23 mouse cellular contexts compared by ENCODE assay signal in genomic region chr5:148715218-148715991, GRCm38 (mm10).
DNase-seq lines count a peak whose midpoint lies in the region; ATAC-seq and TF ChIP-seq lines count a peak whose summit lies in the region.
"Had no signal": no experiment of that assay in that cellular context is flagged by ENCODE, and none has a peak within 500 bp of the region (broad histone marks: within the 10 kb centered on the region; RNA-seq: fewer than 3 reads in every experiment).

No protein-coding gene starts in this region.

- TF ChIP-seq EP300 in liver, postnatal 0 days (IDR thresholded peaks at IDR 0.05; ENCODE audit: low read depth): no peak
- no peak for TF ChIP-seq EP300 in stomach, postnatal 0 days (optimal IDR thresholded peaks at IDR 0.05)

- 0 out of 2 replicates have a peak, but pooled peaks cover 3% of the 10 kb centered on the region for H3K36me3 ChIP-seq in liver, embryonic 12.5 days
- no peaks in the 10 kb centered on the region for H3K36me3 ChIP-seq in liver, postnatal 0 days (replicated peaks; ENCODE audit: insufficient read depth, low read length)
- no peaks in the 10 kb centered on the region for H3K36me3 ChIP-seq in liver, embryonic 13.5 days
- H3K36me3 ChIP-seq in stomach, postnatal 0 days (ENCODE audit: control insufficient read depth, insufficient read depth, low read length): no peaks in the 10 kb centered on the region
- H3K36me3 ChIP-seq in kidney, adult 2 months (ENCODE audit: control insufficient read depth, insufficient read depth, low read length): no peaks in the 10 kb centered on the region
- H3K36me3 ChIP-seq: embryonic facial prominence, embryonic 10.5 days; hindbrain, embryonic 10.5 days; limb, embryonic 12.5 days; midbrain, embryonic 10.5 days; neural tube, embryonic 15.5 days had no signal

- H3K27me3 ChIP-seq in liver, embryonic 12.5 days (replicated peaks): no peaks in the 10 kb centered on the region
- no peaks in the 10 kb centered on the region for H3K27me3 ChIP-seq in liver, postnatal 0 days (ENCODE audit: insufficient read depth, low read length)
- H3K27me3 ChIP-seq in liver, embryonic 13.5 days: no peaks in the 10 kb centered on the region
- no peaks in the 10 kb centered on the region for H3K27me3 ChIP-seq in stomach, postnatal 0 days (ENCODE audit: control insufficient read depth, insufficient read depth, low read length)
- no peaks in the 10 kb centered on the region for H3K27me3 ChIP-seq in kidney, adult 2 months (replicated peaks; ENCODE audit: control insufficient read depth, insufficient read depth, low read length)
- H3K27me3 ChIP-seq: limb, embryonic 12.5 days; neural tube, embryonic 15.5 days had no signal

- H3K9ac ChIP-seq in liver, embryonic 12.5 days: no peak overlapping the region
- H3K9ac ChIP-seq in liver, postnatal 0 days (replicated peaks): no peak overlapping the region
- H3K9ac ChIP-seq in liver, embryonic 13.5 days: no peak overlapping the region
- no peak overlapping the region for H3K9ac ChIP-seq in stomach, postnatal 0 days (ENCODE audit: low read length)
- H3K9ac ChIP-seq: limb, embryonic 12.5 days; neural tube, embryonic 15.5 days had no signal

- no peak for TF ChIP-seq POLR2A in kidney, adult 2 months (IDR thresholded peaks at IDR 0.05; ENCODE audit: low read depth, low read length)

- TF ChIP-seq CTCF in liver, postnatal 0 days (IDR thresholded peaks at IDR 0.05; ENCODE audit: low read depth): no peak
- TF ChIP-seq CTCF in stomach, postnatal 0 days (IDR thresholded peaks at IDR 0.05; ENCODE audit: low read depth): no peak
- TF ChIP-seq CTCF in kidney, adult 2 months (conservative IDR thresholded peaks at IDR 0.05; ENCODE audit: insufficient read depth, insufficient read length, low read depth, low read length): no peak

- 0 out of 2 replicates have a peak overlapping the region, but pooled peaks have one; percentile 1 for H3K27ac ChIP-seq in liver, embryonic 12.5 days
- H3K27ac ChIP-seq in liver, postnatal 0 days (ENCODE audit: low read depth): no peak overlapping the region
- H3K27ac ChIP-seq in liver, embryonic 13.5 days: no peak overlapping the region
- H3K27ac ChIP-seq in stomach, postnatal 0 days (replicated peaks): no peak overlapping the region
- H3K27ac ChIP-seq in kidney, adult 2 months (ENCODE audit: insufficient read depth, low read depth, low read length): no peak overlapping the region
- H3K27ac ChIP-seq: embryonic facial prominence, embryonic 10.5 days; hindbrain, embryonic 10.5 days; hindbrain, postnatal 0 days; limb, embryonic 12.5 days; midbrain, embryonic 10.5 days; neural tube, embryonic 15.5 days had no signal

- peaks cover 37% of the 10 kb centered on the region for H3K4me1 ChIP-seq in liver, embryonic 12.5 days
- no peaks in the 10 kb centered on the region; the same call in 1 of the 2 replicates for H3K4me1 ChIP-seq in liver, postnatal 0 days (ENCODE audit: insufficient read depth)
- H3K4me1 ChIP-seq in liver, embryonic 13.5 days (replicated peaks): peaks cover 28% of the 10 kb centered on the region
- no peaks in the 10 kb centered on the region for H3K4me1 ChIP-seq in stomach, postnatal 0 days (replicated peaks; ENCODE audit: control insufficient read depth, insufficient read depth)
- no peaks in the 10 kb centered on the region for H3K4me1 ChIP-seq in kidney, adult 2 months (ENCODE audit: control insufficient read depth, insufficient read depth, low read length)
- H3K4me1 ChIP-seq: hindbrain, embryonic 10.5 days; neural tube, embryonic 15.5 days had no signal

- ATAC-seq in liver, embryonic 12.5 days: 0 out of 2 replicates have a peak, but pooled peaks have one; percentile 36
- ATAC-seq in liver, postnatal 0 days: no peak
- peak; percentile 54 for ATAC-seq in liver, embryonic 13.5 days (ENCODE audit: low read depth)
- ATAC-seq in stomach, postnatal 0 days (ENCODE audit: low FRiP score, low TSS enrichment): peak; percentile 72
- ATAC-seq: forebrain, embryonic 16.5 days; hindbrain, postnatal 0 days had no signal

- no peak overlapping the region for H3K4me3 ChIP-seq in liver, embryonic 12.5 days
- H3K4me3 ChIP-seq in liver, postnatal 0 days (ENCODE audit: low read depth, low read length): no peak overlapping the region
- no peak overlapping the region for H3K4me3 ChIP-seq in liver, embryonic 13.5 days (replicated peaks)
- no peak overlapping the region for H3K4me3 ChIP-seq in stomach, postnatal 0 days (ENCODE audit: low read depth, low read length)
- no peak overlapping the region for H3K4me3 ChIP-seq in kidney, adult 2 months (ENCODE audit: insufficient read depth, low read depth, low read length)
- H3K4me3 ChIP-seq: embryonic facial prominence, embryonic 10.5 days; hindbrain, embryonic 10.5 days; limb, embryonic 12.5 days; midbrain, embryonic 10.5 days; neural tube, embryonic 15.5 days had no signal

- peaks cover 13% of the 10 kb centered on the region for H3K9me3 ChIP-seq in liver, embryonic 12.5 days (replicated peaks)
- H3K9me3 ChIP-seq in liver, postnatal 0 days (ENCODE audit: low read length): peaks cover 5% of the 10 kb centered on the region; the same call in 1 of the 2 replicates
- peaks cover 11% of the 10 kb centered on the region for H3K9me3 ChIP-seq in liver, embryonic 13.5 days (replicated peaks)
- no peaks in the 10 kb centered on the region for H3K9me3 ChIP-seq in stomach, postnatal 0 days (ENCODE audit: control insufficient read depth, low read length)
- H3K9me3 ChIP-seq: neural tube, embryonic 15.5 days had no signal

- DNase-seq in liver, postnatal 0 days: no peak
- peak; percentile 52 for DNase-seq in induced T-regulatory cell, adult 2 months (ENCODE audit: low read depth)
- DNase-seq in liver, embryonic 13.5 days: no peak
- DNase-seq in stomach, postnatal 0 days (ENCODE audit: low spot score): peak; percentile 56
- DNase-seq in kidney, adult 2 months: no peak
- DNase-seq in ovary, postnatal 14 days (ENCODE audit: low spot score): no peak
- DNase-seq: adrenal gland, postnatal 36 days; cerebellum, adult 11 months; cerebellum, adult 9-11 months; gastrocnemius, postnatal 14 days; heart, adult 11 months; kidney, adult 9 months; kidney, postnatal 14 days; lung, adult 18-20 months had no signal

- 0 out of 2 replicates have a peak overlapping the region, but pooled peaks have one; percentile 6 for H3K4me2 ChIP-seq in liver, embryonic 12.5 days
- no peak overlapping the region; the same call in 1 of the 2 replicates for H3K4me2 ChIP-seq in liver, postnatal 0 days (ENCODE audit: low read depth, low read length)
- H3K4me2 ChIP-seq in liver, embryonic 13.5 days: no peak overlapping the region
- H3K4me2 ChIP-seq in stomach, postnatal 0 days (replicated peaks; ENCODE audit: low read depth): no peak overlapping the region
- H3K4me2 ChIP-seq: heart, embryonic 11.5 days; limb, embryonic 12.5 days; neural tube, embryonic 15.5 days had no signal

- WGBS in liver, embryonic 12.5 days (ENCODE audit: insufficient replicate concordance): 58% methylated on average over 15 of the region's 15 CpGs
- WGBS in liver, postnatal 0 days (ENCODE audit: insufficient replicate concordance): 50% methylated on average over 15 of the region's 15 CpGs
- WGBS in liver, embryonic 13.5 days (ENCODE audit: insufficient replicate concordance): 56% methylated on average over 15 of the region's 15 CpGs
- WGBS in stomach, postnatal 0 days: 46% methylated on average over 15 of the region's 15 CpGs
- 72% methylated on average over 15 of the region's 15 CpGs for WGBS in kidney, adult 2 months

Comparison
In these comparisons a context has a peak if more than half of its experiments do, and no peak if none do; other contexts are left out.
1. DNase-seq: peak in induced T-regulatory cell, adult 2 months (single experiment) and stomach, postnatal 0 days (single experiment); none in liver, postnatal 0 days (single experiment), liver, embryonic 13.5 days (single experiment), kidney, adult 2 months (single experiment) and ovary, postnatal 14 days (single experiment).